Mouse (Mus musculus) splenic B cell, adult 2 months (primary cell): ENCODE results near the gene Gm4846.
"Not testable (repeated sequence)": the region's sequence is repeated elsewhere in the genome, so short reads cannot be mapped to it uniquely, and the experiment has no call there.

Experiments
- DNase-seq: peaks from one replicate; pipeline ENCODE4 v3.0.0-alpha.2; 2011; ENCODE audit warnings: low read depth, low spot score
- H3K27me3 ChIP-seq: 2 replicates; pipeline ENCODE4 v1.6.1; 2012; ENCODE audit warnings: mild to moderate bottlenecking, low read length, moderate library complexity, mixed read lengths; ENCODE audit not compliant: control insufficient read depth, poor library complexity, insufficient read depth, severe bottlenecking
- H3K36me3 ChIP-seq: 2 replicates; pipeline ENCODE4 v1.6.1; 2012; ENCODE audit warnings: mild to moderate bottlenecking, low read length, moderate library complexity, mixed read lengths; ENCODE audit not compliant: control insufficient read depth, poor library complexity, insufficient read depth, severe bottlenecking

The Gm4846 gene

GRCm38 (mm10) chr1:166497488-166497887 is at the start of gene Gm4846:
Gene Gm4846, minus strand, starts transcription at chr1:166497588.
- H3K27me3 ChIP-seq, DNase-seq, H3K36me3 ChIP-seq: not testable (repeated sequence)

DNA sequence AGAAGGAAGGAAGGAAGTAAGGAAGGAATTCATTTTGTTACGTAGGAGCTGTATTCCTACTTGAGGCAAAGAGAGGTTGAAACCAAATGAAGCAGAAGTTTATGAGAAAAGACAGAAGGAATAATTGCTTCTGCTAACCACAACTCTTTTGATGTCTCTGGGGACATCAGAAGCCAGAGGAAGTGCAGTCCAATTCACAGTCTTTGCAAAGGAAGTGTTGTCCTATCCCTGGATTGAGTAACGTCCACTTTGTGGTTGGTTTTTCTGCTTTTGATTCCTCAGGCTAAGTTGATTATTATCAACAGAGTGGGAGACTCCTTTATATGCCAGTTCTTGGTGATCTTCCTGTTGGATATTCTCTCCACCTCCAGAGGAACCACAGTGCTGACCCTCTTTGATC is 34.1 kb upstream of the Gm4846 start:
- not testable (repeated sequence) for H3K36me3 ChIP-seq, H3K27me3 ChIP-seq, DNase-seq

GRCm38 (mm10) chr1:166524709-166525108 is 27.3 kb upstream of the Gm4846 start:
- H3K27me3 ChIP-seq, DNase-seq, H3K36me3 ChIP-seq: not testable (repeated sequence)

- H3K27me3 ChIP-seq, H3K36me3 ChIP-seq, DNase-seq: not testable (repeated sequence)
Observed at GRCm38 (mm10) chr1:166519626-166520025, 22.2 kb upstream of the Gm4846 start.

DNA sequence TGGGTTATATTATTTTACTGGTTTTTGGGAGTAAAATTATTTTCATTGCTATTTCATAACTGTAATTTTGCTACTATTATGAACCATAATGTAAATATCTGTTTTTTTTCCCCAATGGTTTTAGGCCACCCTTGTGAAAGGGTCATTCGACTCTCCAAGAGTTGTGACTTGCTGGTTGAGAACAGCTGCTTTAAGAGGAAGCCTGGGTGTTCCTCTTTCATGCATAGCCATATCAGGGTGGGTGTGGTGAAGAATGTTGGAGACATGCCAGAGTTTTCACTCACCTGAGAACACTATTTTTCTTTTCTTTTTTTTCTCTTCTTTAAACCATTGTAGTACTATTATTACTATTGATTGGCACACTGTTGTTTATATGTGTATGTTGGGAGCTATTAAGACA is 19.2 kb upstream of the Gm4846 start:
- H3K36me3 ChIP-seq: no peaks in the 10 kb centered on the region
- DNase-seq: no peak
- no peaks in the 10 kb centered on the region for H3K27me3 ChIP-seq

DNA sequence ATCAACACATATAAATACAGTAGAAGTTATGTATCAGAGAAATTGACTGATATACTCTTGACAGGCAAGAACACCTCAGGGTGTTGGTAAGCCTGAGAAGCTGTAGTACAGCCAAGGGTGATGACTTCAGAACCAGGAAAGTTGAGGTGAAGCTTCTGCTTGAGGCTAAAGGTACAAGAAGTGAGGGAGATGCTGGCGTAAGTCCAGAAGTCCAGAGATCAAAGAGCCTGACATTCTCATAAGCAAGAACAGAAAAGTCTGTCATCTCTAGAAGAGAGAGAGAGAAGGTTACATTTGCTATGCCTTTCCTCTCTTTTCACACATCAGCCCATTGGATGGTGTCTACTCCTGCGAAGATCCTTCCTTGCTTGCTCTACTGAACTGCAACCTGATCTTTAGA is 6.8 kb upstream of the Gm4846 start:
- not testable (repeated sequence) for DNase-seq, H3K27me3 ChIP-seq, H3K36me3 ChIP-seq

DNA sequence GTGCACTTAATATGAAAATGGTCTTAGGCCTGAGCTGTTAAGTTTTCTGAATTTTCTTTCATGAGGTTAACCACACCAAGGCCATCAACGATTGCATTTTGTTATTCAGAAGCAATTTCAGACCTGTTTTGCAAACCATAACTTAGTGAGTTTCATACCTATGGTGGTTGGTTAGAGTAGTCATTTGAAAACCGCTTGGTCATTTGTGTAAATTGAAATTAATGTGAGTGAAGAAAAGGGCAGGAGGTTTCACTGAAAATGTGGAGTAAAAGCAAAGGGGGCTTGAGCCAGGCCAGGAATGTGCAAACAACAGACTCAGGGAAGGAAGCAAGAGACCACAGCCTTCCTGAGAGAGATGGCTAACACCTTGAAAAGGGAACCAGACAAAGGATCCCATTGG is 17.9 kb downstream of the Gm4846 start:
- Histone ChIP-seq H3K27me3 (no peaks in the 10 kb centered on the region), H3K36me3 (no peaks in the 10 kb centered on the region)
- no peak for DNase-seq

DNA sequence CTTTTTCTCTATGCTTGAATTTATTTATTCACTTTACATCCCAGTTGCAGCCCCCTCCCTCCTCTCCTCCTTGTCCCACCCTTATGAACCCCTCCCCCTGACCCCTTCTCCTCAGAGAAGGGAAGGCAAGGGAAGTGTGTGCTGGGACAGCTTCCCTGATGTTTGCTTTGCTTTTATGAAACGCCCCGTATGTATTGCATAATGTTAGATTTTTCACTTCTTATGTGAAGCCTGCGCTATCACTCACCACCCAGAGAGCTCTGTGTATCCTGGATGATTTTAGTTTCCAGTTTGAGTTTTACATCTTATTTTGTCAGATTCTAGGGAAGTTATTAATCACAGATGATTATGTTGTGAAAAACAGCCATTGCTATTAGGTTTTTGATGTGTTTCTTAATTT is 30.2 kb downstream of the Gm4846 start:
- DNase-seq: no peak

DNA sequence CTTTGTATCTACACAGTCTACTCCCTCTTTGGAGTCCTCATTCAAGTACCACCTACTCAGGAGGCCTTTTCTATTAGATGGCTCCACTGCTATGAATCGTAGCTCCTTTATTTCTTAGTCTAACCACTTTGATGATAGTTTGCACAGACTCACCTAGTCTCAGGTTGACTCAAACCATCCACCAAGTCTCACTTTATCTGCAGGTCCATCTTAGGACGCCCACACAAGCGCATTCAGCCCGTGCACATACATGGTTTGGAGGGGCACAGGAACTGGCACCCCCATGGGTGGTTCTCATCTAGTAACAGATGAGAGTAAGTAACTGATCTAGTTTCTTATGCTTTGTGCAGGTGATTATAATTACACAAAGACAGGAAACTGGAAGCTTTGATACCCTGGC is 34.8 kb downstream of the Gm4846 start:
- no peaks in the 10 kb centered on the region for H3K36me3 ChIP-seq
- DNase-seq: no peak
- no peaks in the 10 kb centered on the region for H3K27me3 ChIP-seq

More for the DNA sequence above, 30.2 kb downstream of the Gm4846 start:
- Histone ChIP-seq H3K36me3 (no peaks in the 10 kb centered on the region), H3K27me3 (no peaks in the 10 kb centered on the region; the same call in 1 of the 2 replicates)

DNA sequence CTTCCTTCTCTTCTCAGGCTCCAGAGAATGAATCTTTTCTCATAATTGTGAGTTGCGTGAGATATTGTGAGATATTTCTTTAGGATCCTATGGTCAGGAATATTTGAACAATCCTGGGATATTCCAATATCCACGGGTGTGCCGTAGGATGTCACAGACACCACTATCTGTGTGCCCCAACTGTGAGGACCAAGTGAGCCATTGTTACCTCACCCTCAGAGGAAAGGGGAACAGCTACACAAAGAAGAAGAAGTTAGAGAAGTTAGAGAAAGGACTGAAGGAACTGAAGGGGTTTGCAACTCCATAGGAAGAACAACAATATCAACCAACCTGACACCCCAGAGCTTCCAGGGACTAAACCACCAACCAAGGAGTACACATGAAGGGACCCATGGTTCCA is 55.4 kb downstream of the Gm4846 start:
- Histone ChIP-seq H3K27me3 (no peaks in the 10 kb centered on the region), H3K36me3 (no peaks in the 10 kb centered on the region)
- DNase-seq: no peak

GRCm38 (mm10) chr1:166439426-166439825 is 58.0 kb downstream of the Gm4846 start:
- no peak for DNase-seq
- H3K27me3 ChIP-seq: no peaks in the 10 kb centered on the region
- no peaks in the 10 kb centered on the region for H3K36me3 ChIP-seq
